Mouse (Mus musculus): ENCODE data around the gene Ftsj3. TPM values are rescaled to one million over a fixed set of nuclear protein-coding genes. Genes with fewer than 3 reads are reported as not detected.
"Not testable (repeated sequence)": the region's sequence is repeated elsewhere in the genome, so short reads cannot be mapped to it uniquely, and the experiment has no call there.

The Ftsj3 gene
- polyA plus RNA-seq, 1 experiment = 49.5 TPM

GRCm38 (mm10) chr11:106215927-106216729 is 39.8 kb downstream of the Ftsj3 start, which contains the start of gene Ccdc47:
TSS of gene Ccdc47 (minus strand) at chr11:106216344.
- H3K27ac ChIP-seq (ENCODE audit: insufficient read depth, low read length) = peak within 1 kb of the TSS; percentile 96
- peak within 1 kb of the TSS; percentile 91 for H3K4me3 ChIP-seq (ENCODE audit: insufficient read depth, low read length)
- TF ChIP-seq POLR2A (IDR thresholded peaks at IDR 0.05; ENCODE audit: low read depth, low read length) = peak; percentile 95
- no peak for TF ChIP-seq CTCF (IDR thresholded peaks at IDR 0.05; ENCODE audit: borderline replicate concordance, insufficient read depth, low read length)
- H3K4me1 ChIP-seq (ENCODE audit: control insufficient read depth, insufficient read depth, low read length) = no peaks in the 10 kb centered on the region

DNA sequence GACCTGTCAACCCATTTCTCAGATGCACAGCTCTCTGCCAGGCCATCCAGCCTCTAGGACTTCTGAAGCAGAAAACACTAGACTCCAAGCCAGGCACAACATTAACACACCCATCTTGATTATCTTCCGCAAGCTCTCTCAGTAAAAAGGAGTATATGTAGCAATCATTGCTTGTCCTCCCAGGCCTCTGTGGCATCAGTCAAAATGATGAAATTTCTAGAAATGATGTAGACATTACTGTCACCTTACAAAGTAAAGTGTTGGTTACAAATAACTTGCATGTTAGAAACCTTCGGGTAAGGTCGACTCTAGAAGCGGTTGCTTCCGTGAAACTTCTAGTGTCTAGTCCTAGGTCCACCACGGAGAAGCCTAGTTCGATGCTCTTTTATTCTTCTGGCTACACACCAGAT is 40.4 kb downstream of the Ftsj3 start:
- TF ChIP-seq POLR2A (IDR thresholded peaks at IDR 0.05; ENCODE audit: low read depth, low read length) (no peak), CTCF (IDR thresholded peaks at IDR 0.05; ENCODE audit: borderline replicate concordance, insufficient read depth, low read length) (no peak)
- peak overlapping the region; percentile 63; the same call in 1 of the 2 replicates for H3K27ac ChIP-seq (ENCODE audit: insufficient read depth, low read length)
- no peaks in the 10 kb centered on the region for H3K4me1 ChIP-seq (ENCODE audit: control insufficient read depth, insufficient read depth, low read length)

DNA sequence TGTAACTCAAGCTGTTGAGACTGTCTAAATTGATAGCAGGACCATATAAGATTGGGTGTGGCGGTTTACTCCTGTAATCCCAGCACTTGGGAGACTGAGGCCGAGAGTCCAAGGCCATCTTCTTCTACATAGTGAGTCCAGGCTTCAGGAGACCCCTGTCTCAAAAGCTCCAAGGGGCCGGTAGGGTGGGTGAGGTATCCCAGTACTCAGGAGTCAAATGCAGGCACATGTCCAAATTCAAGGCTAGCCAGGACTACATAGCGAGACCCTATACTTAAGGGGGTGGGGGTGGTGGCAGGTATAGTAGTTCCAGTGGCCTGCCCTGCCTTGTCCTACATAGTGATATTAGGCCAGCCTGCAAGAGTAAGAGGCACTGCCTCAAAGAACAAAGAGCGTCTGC is 41.0 kb downstream of the Ftsj3 start:
- Histone ChIP-seq H3K4me3 (ENCODE audit: insufficient read depth, low read length) (peak overlapping the region; percentile 91), H3K4me1 (ENCODE audit: control insufficient read depth, insufficient read depth, low read length) (no peaks in the 10 kb centered on the region), H3K27ac (ENCODE audit: insufficient read depth, low read length) (no peak overlapping the region)
- TF ChIP-seq POLR2A (IDR thresholded peaks at IDR 0.05; ENCODE audit: low read depth, low read length) = no peak
- no peak for TF ChIP-seq CTCF (IDR thresholded peaks at IDR 0.05; ENCODE audit: borderline replicate concordance, insufficient read depth, low read length)

More for the DNA sequence above, 40.4 kb downstream of the Ftsj3 start:
- peak overlapping the region; percentile 91 for H3K4me3 ChIP-seq (ENCODE audit: insufficient read depth, low read length)

DNA sequence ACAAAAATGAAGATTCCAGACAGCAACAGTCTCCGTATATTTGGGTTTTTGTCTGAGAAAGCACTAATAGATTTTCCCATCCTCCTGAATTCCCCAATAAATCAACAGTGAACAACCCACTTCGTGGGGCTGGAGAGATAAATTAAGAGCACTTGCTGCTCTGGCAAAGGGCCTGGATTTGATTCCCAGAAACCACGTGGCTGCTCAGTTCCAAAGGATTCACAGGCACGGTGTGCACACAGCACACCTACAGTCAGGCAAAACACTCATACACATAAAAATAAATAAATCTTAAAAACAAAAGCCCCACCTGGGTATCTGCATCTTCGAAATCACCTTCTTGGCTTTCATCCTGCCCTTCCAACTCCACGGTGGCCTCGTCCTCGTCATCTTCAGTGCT is 43.1 kb downstream of the Ftsj3 start:
- no peak for TF ChIP-seq POLR2A (IDR thresholded peaks at IDR 0.05; ENCODE audit: low read depth, low read length)
- TF ChIP-seq CTCF (IDR thresholded peaks at IDR 0.05; ENCODE audit: borderline replicate concordance, insufficient read depth, low read length) = no peak
- no peak overlapping the region for H3K4me3 ChIP-seq (ENCODE audit: insufficient read depth, low read length)
- H3K4me1 ChIP-seq (ENCODE audit: control insufficient read depth, insufficient read depth, low read length) = no peaks in the 10 kb centered on the region
- H3K27ac ChIP-seq (ENCODE audit: insufficient read depth, low read length) = no peak overlapping the region

- Histone ChIP-seq H3K4me1 (ENCODE audit: control insufficient read depth, insufficient read depth, low read length) (no peaks in the 10 kb centered on the region), H3K4me3 (ENCODE audit: insufficient read depth, low read length) (no peak within 1 kb of the TSS), H3K27ac (ENCODE audit: insufficient read depth, low read length) (no peak within 1 kb of the TSS)
- TF ChIP-seq POLR2A (IDR thresholded peaks at IDR 0.05; ENCODE audit: low read depth, low read length) (no peak), CTCF (IDR thresholded peaks at IDR 0.05; ENCODE audit: borderline replicate concordance, insufficient read depth, low read length) (no peak)
Measured at GRCm38 (mm10) chr11:106202123-106202465, 53.8 kb downstream of the Ftsj3 start, which contains the start of gene Strada. TSS of gene Strada (minus strand) at chr11:106202168.

DNA sequence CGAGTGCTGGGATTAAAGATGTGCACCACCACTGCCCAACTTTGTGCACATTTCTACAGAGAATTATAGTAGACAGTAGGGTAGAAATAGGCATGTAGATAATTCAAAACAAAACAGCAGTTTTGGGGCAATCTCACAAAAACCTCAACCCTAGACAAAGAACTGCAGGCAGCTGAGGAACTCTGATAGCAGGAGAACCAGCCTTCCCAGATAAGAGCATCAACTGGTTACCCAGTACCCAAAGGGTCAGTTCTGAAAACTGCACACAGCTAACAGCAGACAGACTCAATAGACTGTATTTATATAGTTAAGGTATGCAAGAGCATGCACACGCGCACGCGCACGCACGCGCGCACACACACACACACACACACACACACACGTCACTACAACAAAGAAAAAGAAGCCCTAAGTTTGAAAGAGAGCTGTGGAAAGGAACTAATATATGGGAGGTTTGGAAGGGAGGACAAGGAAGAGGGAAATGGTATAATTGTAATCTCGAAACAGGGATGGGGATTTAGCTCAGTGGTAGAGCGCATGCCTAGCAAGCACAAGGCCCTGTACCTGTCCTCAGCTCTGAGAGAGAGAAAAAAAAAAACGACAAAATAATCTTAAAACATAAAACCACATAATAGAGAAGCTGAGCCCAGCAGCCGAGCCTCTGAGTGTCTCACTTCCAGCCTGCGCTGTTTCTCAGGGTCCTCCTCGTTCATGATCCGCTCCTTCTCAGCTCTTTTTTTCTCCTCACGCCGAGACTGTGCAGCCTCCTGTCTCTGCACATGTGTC is 54.3 kb downstream of the Ftsj3 start:
- no peak overlapping the region for H3K4me3 ChIP-seq (ENCODE audit: insufficient read depth, low read length)
- no peak overlapping the region for H3K27ac ChIP-seq (ENCODE audit: insufficient read depth, low read length)
- H3K4me1 ChIP-seq (ENCODE audit: control insufficient read depth, insufficient read depth, low read length) = 0 out of 2 replicates have a peak, but pooled peaks cover 1% of the 10 kb centered on the region
- no peak for TF ChIP-seq CTCF (IDR thresholded peaks at IDR 0.05; ENCODE audit: borderline replicate concordance, insufficient read depth, low read length)
- no peak for TF ChIP-seq POLR2A (IDR thresholded peaks at IDR 0.05; ENCODE audit: low read depth, low read length)

DNA sequence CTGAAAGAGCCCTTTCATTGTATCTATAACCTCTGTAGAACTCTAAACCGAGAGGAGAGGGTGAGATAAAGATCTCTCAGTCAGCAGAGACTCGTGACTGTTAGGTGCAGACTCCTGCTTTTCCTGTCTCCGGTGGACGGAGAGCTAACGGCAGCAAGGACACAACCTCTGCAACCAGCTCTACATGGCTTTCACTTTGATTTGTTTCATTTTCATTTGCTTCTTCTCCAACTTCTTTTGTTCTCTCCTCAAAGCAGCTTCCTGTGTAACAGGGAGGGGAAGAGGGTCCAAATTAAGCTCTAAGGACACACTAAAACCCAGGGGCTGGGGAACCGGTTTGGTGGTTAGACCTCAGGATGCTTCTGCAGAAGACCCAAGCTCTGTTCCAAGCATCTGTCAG is 55.1 kb downstream of the Ftsj3 start:
- Histone ChIP-seq H3K27ac (ENCODE audit: insufficient read depth, low read length) (no peak overlapping the region), H3K4me3 (ENCODE audit: insufficient read depth, low read length) (no peak overlapping the region), H3K4me1 (ENCODE audit: control insufficient read depth, insufficient read depth, low read length) (peaks cover 6% of the 10 kb centered on the region)
- TF ChIP-seq CTCF (IDR thresholded peaks at IDR 0.05; ENCODE audit: borderline replicate concordance, insufficient read depth, low read length) (no peak), POLR2A (IDR thresholded peaks at IDR 0.05; ENCODE audit: low read depth, low read length) (no peak)

- H3K27ac ChIP-seq (ENCODE audit: insufficient read depth, low read length); H3K4me3 ChIP-seq (ENCODE audit: insufficient read depth, low read length); H3K4me1 ChIP-seq (ENCODE audit: control insufficient read depth, insufficient read depth, low read length): not testable (repeated sequence)
Measured at GRCm38 (mm10) chr11:106199997-106200396, 55.9 kb downstream of the Ftsj3 start.

Other genes starting within 250 kb of the Ftsj3 start
- gene Kcnh6, start 248.0 kb downstream of the Ftsj3 start, polyA plus RNA-seq (2011; ENCODE audit: insufficient read length, low read depth, missing spikeins) = not detected in 2 replicates
- gene Dcaf7, start 219.2 kb downstream of the Ftsj3 start, polyA plus RNA-seq (2011; ENCODE audit: insufficient read length, low read depth, missing spikeins) = 55.8 and 60.0 TPM in 2 replicates
- gene Taco1, start 190.0 kb downstream of the Ftsj3 start, polyA plus RNA-seq (2011; ENCODE audit: insufficient read length, low read depth, missing spikeins) = 9.5 and 10.3 TPM in 2 replicates
- gene Map3k3, start 171.5 kb downstream of the Ftsj3 start, polyA plus RNA-seq (2011; ENCODE audit: insufficient read length, low read depth, missing spikeins) = 40.0 and 41.1 TPM in 2 replicates
- not detected in 2 replicates for gene Gm10840, start 95.2 kb downstream of the Ftsj3 start, polyA plus RNA-seq (2011; ENCODE audit: insufficient read length, low read depth, missing spikeins)
- gene Limd2, start 95.2 kb downstream of the Ftsj3 start, polyA plus RNA-seq (2011; ENCODE audit: insufficient read length, low read depth, missing spikeins) = 67.2 and 70.6 TPM in 2 replicates
- 22.4 and 24.0 TPM in 2 replicates for gene Strada, start 53.9 kb downstream of the Ftsj3 start, polyA plus RNA-seq (2011; ENCODE audit: insufficient read length, low read depth, missing spikeins)
- gene Ccdc47, start 39.7 kb downstream of the Ftsj3 start, polyA plus RNA-seq (2011; ENCODE audit: insufficient read length, low read depth, missing spikeins) = 101 and 110 TPM in 2 replicates
- gene Ddx42, start 39.2 kb downstream of the Ftsj3 start, polyA plus RNA-seq (2011; ENCODE audit: insufficient read length, low read depth, missing spikeins) = 55.0 and 58.3 TPM in 2 replicates
- 141 and 156 TPM in 2 replicates for gene Psmc5, start 75 bp upstream of the Ftsj3 start, polyA plus RNA-seq (2011; ENCODE audit: insufficient read length, low read depth, missing spikeins)
- 50.4 and 64.3 TPM in 2 replicates for gene Smarcd2, start 16.9 kb upstream of the Ftsj3 start, polyA plus RNA-seq (2011; ENCODE audit: insufficient read length, low read depth, missing spikeins)
- gene Tcam1, start 20.6 kb upstream of the Ftsj3 start, polyA plus RNA-seq (2011; ENCODE audit: insufficient read length, low read depth, missing spikeins) = 0.16 and 0.18 TPM in 2 replicates
- not detected in 2 replicates for gene Gh, start 45.8 kb upstream of the Ftsj3 start, polyA plus RNA-seq (2011; ENCODE audit: insufficient read length, low read depth, missing spikeins)
- gene Cd79b, start 58.7 kb upstream of the Ftsj3 start, polyA plus RNA-seq (2011; ENCODE audit: insufficient read length, low read depth, missing spikeins) = not detected in 2 replicates
- gene Scn4a, start 97.2 kb upstream of the Ftsj3 start, polyA plus RNA-seq (2011; ENCODE audit: insufficient read length, low read depth, missing spikeins) = not detected in 2 replicates
- gene Prr29, start 109.4 kb upstream of the Ftsj3 start, polyA plus RNA-seq (2011; ENCODE audit: insufficient read length, low read depth, missing spikeins) = not detected in 2 replicates
- not detected in 2 replicates for gene Icam2, start 132.0 kb upstream of the Ftsj3 start, polyA plus RNA-seq (2011; ENCODE audit: insufficient read length, low read depth, missing spikeins)
- 9.3 and 10.9 TPM in 2 replicates for gene Ern1, start 231.8 kb upstream of the Ftsj3 start, polyA plus RNA-seq (2011; ENCODE audit: insufficient read length, low read depth, missing spikeins)